Mouse (Mus musculus) forebrain, embryonic 11.5 days (tissue): ENCODE measurements around the gene Gcnt4. TPM values are rescaled to one million over a fixed set of nuclear protein-coding genes. Genes with fewer than 3 reads are reported as not detected.

Experiments used
- ATAC-seq: fragments of 200-750 bp; cut with Nextera tagmentation; replicated peaks from 2 replicates; pipeline ENCODE4 v1.8.0; 2017; ENCODE audit warnings: moderate TSS enrichment; ENCODE audit not compliant: low FRiP score
- DNase-seq: peaks from one replicate; pipeline ENCODE4 v3.0.0-alpha.2; 2017; ENCODE audit warnings: low spot score
- H3K27ac ChIP-seq: fragments of 300-500 bp; sonication (generic); 2 replicates; pipeline ENCODE4 v1.5.1; 2014; ENCODE audit warnings: low read depth, low read length
- H3K27me3 ChIP-seq: fragments of 300-500 bp; sonication (generic); 2 replicates; pipeline ENCODE4 v1.6.1; 2014; ENCODE audit warnings: mild to moderate bottlenecking, low read length, mixed read lengths; ENCODE audit not compliant: control insufficient read depth, insufficient read depth
- H3K36me3 ChIP-seq: fragments of 300-500 bp; sonication (generic); 2 replicates; pipeline ENCODE4 v1.6.1; 2014; ENCODE audit warnings: mild to moderate bottlenecking, low read length, moderate library complexity, mixed read lengths; ENCODE audit not compliant: control insufficient read depth, insufficient read depth
- H3K4me1 ChIP-seq: fragments of 300-500 bp; sonication (generic); replicated peaks from 2 replicates; pipeline ENCODE4 v1.6.1; 2014; ENCODE audit warnings: low read length, mixed read lengths; ENCODE audit not compliant: control insufficient read depth, insufficient read depth
- H3K4me2 ChIP-seq: fragments of 300-500 bp; sonication (generic); 2 replicates; pipeline ENCODE4 v1.6.1; 2014; ENCODE audit warnings: low read depth, mild to moderate bottlenecking, low read length, moderate library complexity, mixed read lengths; ENCODE audit not compliant: severe bottlenecking
- H3K4me3 ChIP-seq: fragments of 300-500 bp; sonication (generic); 2 replicates; pipeline ENCODE4 v1.5.1; 2014; ENCODE audit warnings: low read depth, low read length
- H3K9ac ChIP-seq: fragments of 300-500 bp; sonication (generic); 2 replicates; pipeline ENCODE4 v1.6.1; 2014; ENCODE audit warnings: low read length
- H3K9me3 ChIP-seq: fragments of 300-500 bp; sonication (generic); 2 replicates; pipeline ENCODE4 v1.6.1; 2016; ENCODE audit warnings: low read length, mixed read lengths; ENCODE audit not compliant: control insufficient read depth
- WGBS: fragments of 180-500 bp; shearing (Covaris S2); extraction: QIAGEN DNeasy Blood & Tissue Kit; methylation state at CpG from one replicate; pipeline ENCODE4 v1.1.7; 2014; 5-methylcytosine and 5-hydroxymethylcytosine counted together
- polyA plus RNA-seq: library from polyadenylated mRNA; unstranded; fragments of >200 nt; fragmentation: Nextera tagmentation; extraction: Ambion mirVana; gene quantifications from 2 replicates; pipeline ENCODE4 v1.2.1, GENCODE M21; 2014

Gcnt4 gene
- polyA plus RNA-seq, 1 experiment from 2014 or later: 0.11 TPM

GRCm38 (mm10) chr13:96995243-96995642 lies 70.8 kb downstream of the Gcnt4 start:
- Histone ChIP-seq H3K9ac (no peak overlapping the region), H3K9me3 (no peaks in the 10 kb centered on the region), H3K4me3 (no peak overlapping the region), H3K4me1 (no peaks in the 10 kb centered on the region), H3K4me2 (no peak overlapping the region), H3K27me3 (no peaks in the 10 kb centered on the region), H3K36me3 (no peaks in the 10 kb centered on the region), H3K27ac (no peak overlapping the region)
- no peak for DNase-seq
- 80% methylated on average over 5 of the region's 5 CpGs for WGBS
- no peak for ATAC-seq

- Histone ChIP-seq H3K9ac (no peak overlapping the region), H3K27me3 (no peaks in the 10 kb centered on the region), H3K4me2 (no peak overlapping the region), H3K27ac (no peak overlapping the region), H3K4me3 (no peak overlapping the region), H3K9me3 (no peaks in the 10 kb centered on the region), H3K36me3 (no peaks in the 10 kb centered on the region), H3K4me1 (no peaks in the 10 kb centered on the region)
- DNase-seq (peak; percentile 19), ATAC-seq (no peak)
- 92% methylated on average over 1 of the region's 1 CpGs for WGBS
These were observed 72.6 kb downstream of the Gcnt4 start for GRCm38 (mm10) chr13:96997080-96997479.

Other genes starting within 250 kb of the Gcnt4 start
- not detected in 2 replicates for gene Ankrd31, start 176.4 kb upstream of the Gcnt4 start, polyA plus RNA-seq
- gene 1700029F12Rik, start 109.7 kb downstream of the Gcnt4 start, polyA plus RNA-seq: not detected in 2 replicates
- gene Fam169a, start 142.6 kb downstream of the Gcnt4 start, polyA plus RNA-seq: 10.1 and 12.5 TPM in 2 replicates
- gene Gm6169, start 174.5 kb downstream of the Gcnt4 start, polyA plus RNA-seq: 0.71 and 1.9 TPM in 2 replicates
- 39.6 and 39.9 TPM in 2 replicates for gene Gfm2, start 213.2 kb downstream of the Gcnt4 start, polyA plus RNA-seq
- 59.1 and 71.9 TPM in 2 replicates for gene Nsa2, start 213.2 kb downstream of the Gcnt4 start, polyA plus RNA-seq